ENCODE assay signal across 12 mouse cellular contexts in genomic region chr3:55814993-55815625, GRCm38 (mm10). TPM values are rescaled to one million over a fixed set of nuclear protein-coding genes. Genes with fewer than 3 reads are reported as not detected.
"Had no signal": no experiment of that assay in that cellular context is flagged by ENCODE, and none has a peak within 500 bp of the region (broad histone marks: within the 10 kb centered on the region; RNA-seq: fewer than 3 reads in every experiment).

No protein-coding gene starts in this region.

- H3K4me1 ChIP-seq: liver, embryonic 12.5 days had no signal

- DNase-seq: kidney, adult 8-10 months; kidney, postnatal 25 days; lung, postnatal 14 days; right cerebral cortex, adult 18-20 months; right cerebral cortex, postnatal 25 days; thymus, postnatal 36 days had no signal

- H3K9ac ChIP-seq: limb, embryonic 15.5 days; liver, embryonic 12.5 days; lung, embryonic 15.5 days had no signal

- H3K27me3 ChIP-seq: limb, embryonic 15.5 days; liver, embryonic 12.5 days; lung, embryonic 15.5 days; megakaryocyte, embryonic 14.5 days had no signal

- H3K27ac ChIP-seq: limb, embryonic 15.5 days; liver, embryonic 12.5 days; lung, embryonic 15.5 days; macrophage had no signal

- H3K4me3 ChIP-seq: limb, embryonic 15.5 days; liver, embryonic 12.5 days; lung, embryonic 15.5 days; megakaryocyte, embryonic 14.5 days had no signal

- ATAC-seq: liver, embryonic 12.5 days had no signal

- H3K4me2 ChIP-seq: limb, embryonic 15.5 days; liver, embryonic 12.5 days; lung, embryonic 15.5 days had no signal

- H3K36me3 ChIP-seq: limb, embryonic 15.5 days; liver, embryonic 12.5 days; lung, embryonic 15.5 days had no signal

- H3K9me3 ChIP-seq: limb, embryonic 15.5 days; liver, embryonic 12.5 days; lung, embryonic 15.5 days; megakaryocyte, embryonic 14.5 days had no signal

RNA-seq across cellular contexts. Expression of gene Mab21l1, which starts 32.8 kb away (rescaled TPM):
- total RNA-seq: monocyte, adult 5-6 weeks had no signal
- polyA plus RNA-seq: macrophage had no signal
